Mouse (Mus musculus): Measurements from ENCODE around the gene Birc2.

The Birc2 gene

GRCm38 (mm10) chr9:7785396-7785795 lies 51.5 kb downstream of the Birc2 start:
- no peak for DNase-seq (ENCODE audit: low spot score)

GRCm38 (mm10) chr9:7784615-7785012 lies 52.2 kb downstream of the Birc2 start:
- DNase-seq (ENCODE audit: low spot score) = peak; percentile 23

- no peak for DNase-seq (ENCODE audit: low spot score)
Observed at GRCm38 (mm10) chr9:7783823-7784614, 52.8 kb downstream of the Birc2 start.

- DNase-seq (ENCODE audit: low spot score) = no peak
Observed at GRCm38 (mm10) chr9:7780250-7781150, 56.4 kb downstream of the Birc2 start.

- no peak for DNase-seq (ENCODE audit: low spot score)
Observed at GRCm38 (mm10) chr9:7779786-7780185, 57.1 kb downstream of the Birc2 start.

GRCm38 (mm10) chr9:7778771-7779170 lies 58.1 kb downstream of the Birc2 start:
- DNase-seq (ENCODE audit: low spot score) = no peak

GRCm38 (mm10) chr9:7777652-7778051 lies 59.2 kb downstream of the Birc2 start:
- DNase-seq (ENCODE audit: low spot score) = no peak

- no peak for DNase-seq (ENCODE audit: low spot score)
Observed at GRCm38 (mm10) chr9:7776940-7777339, 59.9 kb downstream of the Birc2 start.

GRCm38 (mm10) chr9:7775986-7776385 lies 60.9 kb downstream of the Birc2 start:
- no peak for DNase-seq (ENCODE audit: low spot score)

GRCm38 (mm10) chr9:7775011-7775410 lies 61.9 kb downstream of the Birc2 start:
- DNase-seq (ENCODE audit: low spot score) = no peak

- no peak for DNase-seq (ENCODE audit: low spot score)
Observed at GRCm38 (mm10) chr9:7774538-7774937, 62.3 kb downstream of the Birc2 start.

- no peak for DNase-seq (ENCODE audit: low spot score)
Observed at GRCm38 (mm10) chr9:7773686-7774085, 63.2 kb downstream of the Birc2 start.

GRCm38 (mm10) chr9:7772773-7773454 lies 64.0 kb downstream of the Birc2 start:
- DNase-seq (ENCODE audit: low spot score) = no peak

- DNase-seq (ENCODE audit: low spot score) = no peak
Observed at GRCm38 (mm10) chr9:7772361-7772760, 64.5 kb downstream of the Birc2 start.

GRCm38 (mm10) chr9:7769491-7769890 lies 67.4 kb downstream of the Birc2 start:
- no peak for DNase-seq (ENCODE audit: low spot score)

GRCm38 (mm10) chr9:7769081-7769480 lies 67.8 kb downstream of the Birc2 start:
- no peak for DNase-seq (ENCODE audit: low spot score)

Measured in embryo, embryonic 10 days (tissue).